Mouse (Mus musculus): ENCODE results near the gene Gpr162.

DNA sequence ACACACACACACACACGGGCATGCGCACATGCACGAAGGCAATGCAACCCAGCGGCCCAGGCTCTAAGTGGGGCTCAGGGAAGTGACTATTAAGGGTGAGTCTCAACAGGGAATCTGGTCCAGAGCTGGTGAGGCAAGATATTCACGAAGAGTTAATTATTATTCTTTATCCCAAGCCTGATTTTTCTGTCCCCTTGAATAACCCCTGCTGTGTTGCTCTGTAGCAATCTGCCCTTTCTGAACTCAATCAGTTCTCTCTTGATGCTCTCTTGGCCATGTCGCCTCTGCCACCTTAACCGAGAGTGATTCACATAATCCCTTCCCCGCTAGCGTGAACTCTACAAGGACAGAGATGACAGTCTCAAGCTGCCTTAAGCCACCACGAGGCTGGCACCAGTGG, 19.6 kb upstream of the Gpr162 start:
- no peak for TF ChIP-seq POLR2A (IDR thresholded peaks at IDR 0.05; ENCODE audit: borderline replicate concordance, insufficient read depth, low read length)
- TF ChIP-seq CTCF (IDR thresholded peaks at IDR 0.05; ENCODE audit: borderline replicate concordance, insufficient read depth, low read depth, low read length): no peak

Data from cerebellum, adult 2 months (tissue).